Mouse (Mus musculus): ENCODE data around the gene Dlgap4.

Dlgap4 gene

DNA sequence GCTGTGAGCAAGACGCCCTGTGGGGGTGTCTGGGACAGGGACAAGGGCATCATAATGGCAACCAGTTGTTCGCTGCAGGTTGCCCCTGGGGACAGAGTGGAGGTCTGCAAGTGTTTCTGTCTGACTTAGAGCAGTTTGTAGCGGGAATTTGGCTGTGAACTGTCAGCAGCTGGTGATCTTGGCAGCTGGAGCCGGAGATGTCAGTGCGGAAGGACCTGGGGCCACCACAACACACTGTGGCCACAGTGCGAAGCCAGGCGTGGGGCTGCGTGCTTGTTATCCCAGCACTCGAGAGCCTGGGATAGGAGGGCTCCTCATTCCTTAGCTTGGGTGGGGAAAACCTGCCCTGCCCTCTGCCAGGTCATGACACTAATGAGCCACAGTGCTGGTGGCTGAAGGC is 84.7 kb downstream of the Dlgap4 start:
- intact Hi-C loops (cut with DNase I) = no loop called here

- intact Hi-C loops (cut with DNase I) = loop anchor here (2.0 to 5.0 kb wide), 2 partner anchors 93 to 175 kb away; partner anchors contain the start of gene Dlgap4
Observed at GRCm38 (mm10) chr2:156705473-156705872, 92.0 kb downstream of the Dlgap4 start.

GRCm38 (mm10) chr2:156716683-156717082 is 103.2 kb downstream of the Dlgap4 start:
- intact Hi-C loops (cut with DNase I) = no loop called here

DNA sequence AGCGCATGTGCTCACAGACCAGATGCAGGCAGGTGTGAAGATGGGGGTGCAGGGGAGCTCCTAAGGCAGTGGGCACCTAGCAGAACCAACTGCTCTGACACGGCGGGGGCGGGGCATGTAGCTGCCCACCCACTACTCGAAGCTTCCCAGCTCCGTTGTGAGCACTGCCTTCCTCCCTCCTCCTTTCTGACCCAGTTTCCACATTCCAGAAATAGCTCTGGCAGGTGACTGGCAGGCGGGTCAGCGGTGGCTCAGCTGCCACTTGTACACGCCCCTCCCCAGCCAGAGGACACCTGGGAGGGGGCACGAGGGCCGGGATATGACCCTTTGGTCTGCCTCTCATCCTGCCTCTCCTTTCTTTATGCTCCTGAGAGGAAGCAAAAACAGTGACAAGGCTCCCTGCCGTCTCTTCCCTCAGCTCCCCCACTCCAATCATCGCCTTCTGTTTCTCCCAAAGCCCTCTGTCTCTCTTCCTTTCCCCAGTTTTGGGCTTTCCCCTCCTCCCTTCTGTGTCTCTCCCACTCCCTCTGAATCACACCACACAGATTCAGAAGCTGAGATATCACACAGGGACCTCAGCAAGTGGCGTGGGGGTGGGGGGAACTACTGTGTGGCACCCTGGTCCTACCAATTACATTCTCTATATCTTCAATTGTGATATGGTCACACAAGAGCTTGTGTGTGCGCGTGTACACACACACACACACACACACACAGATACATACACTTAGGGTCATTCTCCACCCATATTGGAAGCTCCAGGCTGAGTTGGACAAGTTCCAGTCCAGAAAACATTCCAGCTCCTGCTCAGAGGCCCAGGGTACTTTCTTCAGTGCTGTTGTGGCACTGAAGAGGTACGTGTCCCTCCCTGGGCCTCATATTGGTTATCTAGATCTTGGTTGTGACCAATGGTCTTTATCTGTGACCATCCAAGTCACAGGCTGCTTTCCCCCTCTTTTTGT is 104.1 kb downstream of the Dlgap4 start:
- intact Hi-C loops (cut with DNase I) = no loop called here

GRCm38 (mm10) chr2:156718793-156719192 is 105.3 kb downstream of the Dlgap4 start:
- intact Hi-C loops (cut with DNase I) = no loop called here

DNA sequence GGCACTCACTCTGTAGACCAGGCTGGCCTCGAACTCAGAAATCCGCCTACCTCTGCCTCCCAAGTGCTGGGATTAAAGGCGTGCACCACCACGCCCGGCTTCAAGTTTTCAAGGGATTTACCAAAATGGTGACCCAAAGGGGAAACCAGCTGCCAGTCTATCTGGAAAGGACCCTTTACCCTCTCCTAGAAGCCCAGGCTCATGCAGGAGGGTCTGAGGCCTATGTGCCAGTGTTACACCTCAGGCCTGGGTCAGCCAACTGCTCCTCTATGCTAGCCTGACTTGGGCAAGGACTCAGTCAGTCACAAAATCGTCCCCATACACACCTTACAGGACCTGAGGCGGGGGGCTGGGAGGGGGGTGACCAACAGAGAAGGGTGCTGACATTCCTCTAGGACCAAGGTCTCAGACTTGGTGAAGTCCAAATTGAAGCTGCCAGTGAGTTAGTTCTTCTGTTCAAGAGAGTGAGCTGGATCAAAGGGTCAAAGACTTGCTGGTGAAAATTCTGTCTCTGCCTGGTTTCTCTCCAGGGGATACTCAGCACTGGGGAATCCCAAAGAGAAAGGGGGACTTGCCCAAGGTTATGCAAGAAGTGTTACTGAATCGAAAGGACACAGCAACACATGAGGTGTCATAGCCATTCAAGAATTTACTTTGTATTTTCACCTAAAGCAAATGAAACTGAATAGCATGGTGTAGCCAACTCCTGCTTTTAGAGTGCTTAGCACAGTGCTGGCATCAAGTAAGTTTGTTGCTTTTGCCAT is 106.2 kb downstream of the Dlgap4 start:
- intact Hi-C loops (cut with DNase I) = loop anchor here (5.0 kb wide), 1 partner anchor 43 kb away; no protein-coding TSS in a partner anchor

DNA sequence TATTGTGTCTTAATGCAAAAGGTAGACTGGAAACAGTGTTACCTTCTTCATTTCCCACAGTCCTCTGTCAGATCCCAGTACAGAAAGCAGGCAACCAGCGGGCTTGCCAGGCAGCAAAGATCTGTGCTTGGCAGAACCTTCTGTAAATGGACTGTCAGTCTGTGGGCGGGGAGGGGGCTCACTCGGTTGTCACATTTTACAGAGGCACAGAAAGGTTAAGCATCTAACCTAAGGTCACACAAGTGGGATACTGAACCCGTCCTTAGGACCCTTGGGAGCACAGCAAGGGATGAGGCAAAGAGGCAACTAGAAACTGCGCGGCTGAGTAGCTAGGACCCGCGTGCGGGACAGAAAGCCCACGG is 106.8 kb downstream of the Dlgap4 start:
- intact Hi-C loops (cut with DNase I) = loop anchor here (5.0 kb wide), 1 partner anchor 42 kb away; no protein-coding TSS in a partner anchor

DNA sequence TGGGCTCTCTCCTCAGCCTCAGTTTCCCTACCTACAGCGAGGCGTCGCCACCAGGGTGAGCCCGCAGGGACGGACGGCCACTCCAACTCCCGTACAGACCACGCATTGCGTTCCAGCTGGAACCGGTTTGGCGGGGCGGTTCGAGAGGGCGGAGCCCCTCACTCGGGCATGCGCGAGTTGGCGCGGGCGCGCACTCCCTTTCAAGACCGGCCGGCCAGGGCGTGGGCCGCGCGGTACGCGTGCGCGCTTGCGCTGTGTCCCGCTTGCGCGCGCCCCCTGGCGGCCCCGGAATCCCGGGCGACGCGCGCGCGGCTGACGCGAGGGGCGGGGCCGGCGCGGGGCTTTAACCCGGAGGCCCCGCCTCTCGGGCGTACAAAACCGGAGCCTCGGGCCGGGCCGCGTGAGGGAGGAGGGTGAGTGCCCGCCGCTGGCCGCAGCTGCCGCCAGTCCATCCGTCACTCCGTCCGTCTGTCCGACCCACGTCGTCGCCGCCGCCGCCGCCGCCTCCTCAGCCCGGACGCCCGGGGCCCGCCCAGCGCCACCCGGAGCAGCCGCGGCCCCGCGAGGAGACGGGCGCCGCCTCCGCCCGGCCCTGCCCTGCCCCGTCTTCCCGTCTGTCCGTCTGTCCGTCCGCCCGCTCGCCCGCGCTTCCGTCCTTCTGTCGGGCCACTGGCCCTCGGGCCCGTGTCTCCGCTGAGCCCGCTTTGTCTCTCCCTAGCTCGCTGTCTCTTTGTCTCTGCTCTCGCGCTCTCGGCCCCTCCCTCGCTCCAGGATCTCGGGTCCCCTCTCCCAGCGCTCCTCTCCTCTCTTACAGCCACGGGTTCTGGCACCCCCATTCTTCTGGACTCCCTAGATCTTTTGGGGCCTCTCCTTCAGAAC is 107.4 kb downstream of the Dlgap4 start:
- intact Hi-C loops (cut with DNase I) = loop anchor here (5.0 kb wide), 1 partner anchor 41 kb away; no protein-coding TSS in a partner anchor

DNA sequence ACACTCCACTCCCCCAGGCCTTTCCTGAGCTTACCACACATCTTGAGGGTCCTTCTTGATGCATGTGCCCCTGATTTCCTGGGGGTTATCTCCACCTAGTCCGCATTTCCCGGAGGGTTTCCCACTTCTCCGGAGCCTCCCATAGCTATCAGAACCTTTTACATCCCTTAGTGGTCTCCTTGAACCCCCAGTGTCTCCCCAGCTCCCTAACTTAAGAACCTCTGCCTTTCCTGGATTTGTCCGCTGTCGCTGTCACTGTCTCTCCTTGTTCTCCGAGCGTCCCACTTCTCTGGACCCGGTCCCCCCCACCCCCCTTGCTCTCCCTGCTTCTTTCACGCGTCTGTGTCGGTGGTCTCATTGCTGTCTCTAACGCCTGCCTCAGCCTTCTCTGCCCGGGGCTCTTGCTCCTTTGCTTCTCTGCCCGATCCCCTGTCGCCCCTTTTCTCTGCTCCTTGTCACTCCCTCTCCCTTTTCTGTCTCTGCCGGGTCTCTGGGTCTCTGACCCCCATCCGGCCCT is 108.1 kb downstream of the Dlgap4 start:
- intact Hi-C loops (cut with DNase I) = loop anchor here (5.0 kb wide), 1 partner anchor 41 kb away; no protein-coding TSS in a partner anchor

GRCm38 (mm10) chr2:156722071-156722575 is 108.6 kb downstream of the Dlgap4 start:
- intact Hi-C loops (cut with DNase I) = loop anchor here (5.0 kb wide), 1 partner anchor 40 kb away; no protein-coding TSS in a partner anchor

DNA sequence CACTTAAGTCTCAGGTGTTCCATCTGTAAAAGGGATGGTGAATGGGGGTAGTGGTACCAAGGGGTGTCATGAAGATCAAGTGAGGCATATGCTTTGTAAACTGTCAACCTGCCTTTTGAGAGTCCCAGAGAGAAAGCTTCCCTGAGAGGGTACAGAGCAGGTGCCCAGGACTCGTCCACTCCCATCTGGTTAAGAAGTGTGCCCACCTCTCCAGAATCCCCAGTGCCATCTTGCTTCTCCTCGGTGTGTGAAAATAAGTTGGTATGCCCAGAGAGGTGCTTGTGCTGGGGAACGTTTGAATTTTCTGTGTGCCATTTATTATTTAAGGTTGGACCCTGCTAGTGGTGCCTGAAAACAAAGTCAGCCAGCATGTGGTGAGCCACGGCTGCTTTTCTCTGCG is 109.2 kb downstream of the Dlgap4 start:
- intact Hi-C loops (cut with DNase I) = loop anchor here (5.0 kb wide), 1 partner anchor 40 kb away; no protein-coding TSS in a partner anchor

DNA sequence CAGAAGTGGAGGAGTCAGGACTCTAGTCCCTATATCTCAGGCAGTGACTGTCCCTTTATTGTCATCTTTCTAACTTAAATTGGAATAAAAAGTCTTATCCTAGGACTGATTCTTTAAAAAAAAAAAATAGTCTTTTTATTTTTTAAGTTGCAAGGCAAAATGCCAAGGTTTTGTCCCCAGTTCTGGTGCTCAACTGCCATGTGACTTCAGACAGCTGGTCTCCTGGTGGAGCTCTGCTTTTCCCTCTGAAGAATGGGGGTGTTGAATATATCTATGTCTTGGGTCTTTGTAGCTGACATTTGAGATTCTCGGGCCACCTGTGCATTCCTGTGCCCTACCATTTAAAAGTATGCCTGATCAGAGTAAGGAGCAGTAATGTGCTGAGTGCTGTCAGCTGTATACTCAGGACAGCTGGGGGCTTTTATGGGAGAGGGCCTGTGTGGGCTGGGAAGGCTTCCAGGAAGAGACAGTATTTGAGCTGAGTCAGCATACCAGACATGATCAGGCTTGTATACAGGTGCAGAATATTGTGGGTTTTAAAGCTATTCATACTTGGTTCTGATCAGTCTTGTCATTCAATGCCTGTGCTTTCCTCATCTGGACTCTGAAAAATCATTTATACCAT is 110.5 kb downstream of the Dlgap4 start:
- intact Hi-C loops (cut with DNase I) = loop anchor here (5.0 kb wide), 1 partner anchor 38 kb away; no protein-coding TSS in a partner anchor

GRCm38 (mm10) chr2:156724871-156725270 is 111.4 kb downstream of the Dlgap4 start:
- intact Hi-C loops (cut with DNase I) = loop anchor here (5.0 kb wide), 1 partner anchor 37 kb away; no protein-coding TSS in a partner anchor

- intact Hi-C loops (cut with DNase I) = no loop called here
Observed at GRCm38 (mm10) chr2:156726344-156726743, 112.8 kb downstream of the Dlgap4 start.

DNA sequence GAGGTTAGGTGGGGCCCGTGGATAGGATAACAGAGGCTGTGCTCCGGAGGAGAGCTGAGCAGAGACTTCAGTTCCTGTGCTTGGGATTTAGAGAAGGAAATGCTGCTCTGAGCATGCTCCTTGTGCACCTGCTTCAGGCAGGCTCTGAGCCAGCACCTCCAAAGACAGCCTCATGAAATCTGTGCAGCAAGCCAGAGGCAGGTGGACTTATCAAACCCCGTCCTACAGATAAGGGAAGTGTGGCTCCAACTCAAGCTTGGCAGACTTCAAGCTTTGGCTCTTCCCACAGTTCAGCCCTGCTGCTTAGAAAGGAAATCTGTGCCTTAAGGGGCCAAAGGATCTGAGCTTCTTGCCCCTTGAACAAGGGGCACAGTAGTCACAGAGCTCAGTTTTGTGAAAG is 113.4 kb downstream of the Dlgap4 start:
- intact Hi-C loops (cut with DNase I) = no loop called here

GRCm38 (mm10) chr2:156729537-156730469 is 116.3 kb downstream of the Dlgap4 start:
- intact Hi-C loops (cut with DNase I) = no loop called here

DNA sequence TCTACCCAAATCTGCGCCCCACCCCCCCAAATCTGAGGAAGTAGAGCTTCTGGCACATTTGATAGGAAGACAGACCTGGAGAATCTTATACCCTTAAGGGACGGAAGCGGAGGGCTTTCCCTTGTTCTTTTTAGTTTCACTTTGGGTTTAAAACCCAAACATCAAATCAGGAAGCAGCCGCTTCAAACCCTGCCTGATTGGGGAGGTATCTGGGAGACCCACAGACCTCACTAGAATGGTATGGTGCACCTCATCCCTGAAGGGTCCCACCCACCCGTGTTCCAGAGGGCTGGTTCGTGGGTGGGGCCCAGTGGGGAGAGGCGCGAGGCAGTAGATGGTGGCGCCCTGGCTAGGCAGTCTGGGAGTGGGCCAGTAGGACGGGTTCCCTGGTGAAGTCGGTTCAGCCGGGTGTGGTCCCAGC is 117.0 kb downstream of the Dlgap4 start:
- intact Hi-C loops (cut with DNase I) = no loop called here

DNA sequence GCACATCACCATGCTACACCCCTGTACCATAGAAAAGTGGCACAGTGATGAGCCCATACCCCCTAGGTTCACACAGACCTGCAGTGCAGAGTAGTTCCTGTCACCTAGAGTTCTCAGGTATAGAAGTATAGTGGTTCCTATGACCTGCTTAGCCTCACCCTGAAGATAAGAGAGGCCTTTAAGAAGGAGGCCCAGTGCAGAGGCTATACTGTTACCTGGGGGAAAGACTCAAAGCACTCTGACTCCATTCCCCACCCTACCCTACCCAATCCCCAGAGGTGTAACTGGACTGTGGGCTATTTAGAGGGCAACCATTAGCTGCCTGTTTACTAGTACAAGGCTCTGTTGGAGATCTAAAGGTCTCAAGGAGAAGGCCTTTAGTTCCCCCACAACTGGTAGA is 118.1 kb downstream of the Dlgap4 start:
- intact Hi-C loops (cut with DNase I) = no loop called here

- intact Hi-C loops (cut with DNase I) = no loop called here
Observed at GRCm38 (mm10) chr2:156732109-156732508, 118.6 kb downstream of the Dlgap4 start.
